ENCODE assay signal across 16 mouse cellular contexts in the genomic region with DNA sequence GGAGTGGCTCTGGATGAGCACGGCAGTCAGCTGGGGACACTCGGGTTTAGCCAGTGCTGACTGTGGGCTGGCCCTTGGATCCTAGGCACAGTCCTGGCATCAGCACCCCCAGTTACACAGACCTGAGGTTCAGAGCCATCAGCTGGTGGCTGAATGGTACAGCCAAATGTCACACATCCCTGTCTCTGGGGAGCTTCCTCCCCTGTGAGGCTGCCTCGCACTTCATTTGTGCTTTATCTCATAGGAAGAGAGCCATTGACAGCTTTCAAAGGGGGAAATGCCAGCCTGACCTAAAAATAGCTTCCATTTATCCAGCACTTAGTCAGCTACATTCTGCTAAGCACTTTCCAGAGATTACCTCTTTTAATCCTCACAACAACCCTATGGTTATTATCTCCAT. TPM values are rescaled to one million over a fixed set of nuclear protein-coding genes. Genes with fewer than 3 reads are reported as not detected.
DNase-seq lines count a peak whose midpoint lies in the region; ATAC-seq lines count a peak whose summit lies in the region.
"Had no signal": no experiment of that assay in that cellular context is flagged by ENCODE, and none has a peak within 500 bp of the region (broad histone marks: within the 10 kb centered on the region; RNA-seq: fewer than 3 reads in every experiment).

No protein-coding gene starts in this region.

- no peak overlapping the region for H3K9ac ChIP-seq in heart, embryonic 16.5 days (ENCODE audit: low read length)

- 0 out of 2 replicates have a peak, but pooled peaks have one; percentile 23 for ATAC-seq in common myeloid progenitor, adult 5-6 weeks (replicated peaks; ENCODE audit: low read depth, poor library complexity, severe bottlenecking)
- ATAC-seq in heart, embryonic 16.5 days (replicated peaks; ENCODE audit: extremely low read depth, insufficient read depth, low FRiP score): peak; percentile 43
- no peak for ATAC-seq in monocyte, adult 5-6 weeks (replicated peaks; ENCODE audit: insufficient number of reproducible peaks, low FRiP score, low TSS enrichment, poor library complexity, severe bottlenecking)

- peak overlapping the region; percentile 52 for H3K27ac ChIP-seq in heart, embryonic 16.5 days (ENCODE audit: low read length)

- no peaks in the 10 kb centered on the region for H3K36me3 ChIP-seq in heart, embryonic 16.5 days (ENCODE audit: control insufficient read depth, insufficient read depth)

- WGBS in heart, embryonic 16.5 days: 19% methylated on average over 3 of the region's 3 CpGs

- H3K9me3 ChIP-seq in heart, embryonic 16.5 days (replicated peaks; ENCODE audit: control insufficient read depth, low read length): no peaks in the 10 kb centered on the region

- peaks cover 24% of the 10 kb centered on the region for H3K4me1 ChIP-seq in heart, embryonic 16.5 days (ENCODE audit: control insufficient read depth, insufficient read depth, low read length)

- no peak overlapping the region for H3K4me2 ChIP-seq in heart, embryonic 16.5 days (ENCODE audit: low read depth, low read length)

- no peak overlapping the region for H3K4me3 ChIP-seq in heart, embryonic 16.5 days (ENCODE audit: low read length)

- peak; percentile 23 for DNase-seq in embryo, embryonic 10 days (ENCODE audit: low spot score)
- no peak for DNase-seq in embryo, embryonic 9.5 days (ENCODE audit: extremely low spot score)
- DNase-seq in layer of hippocampus, adult 9-11 months: peak; percentile 56
- DNase-seq in layer of hippocampus, postnatal 36 days: no peak
- DNase-seq in adrenal gland, adult (ENCODE audit: inconsistent age in 2 of 2, low spot score in 1 of 2): no peak
- DNase-seq: cerebellum, adult 9-11 months; kidney, adult 18-20 months; lung, postnatal 14 days; right cerebral cortex, postnatal 14 days had no signal

- H3K27me3 ChIP-seq in heart, embryonic 16.5 days (ENCODE audit: control insufficient read depth, insufficient read depth, low read length): no peaks in the 10 kb centered on the region

RNA-seq across cellular contexts. Expression of gene Mybphl, which starts 1.1 kb away (rescaled TPM):
- total RNA-seq in layer of hippocampus, postnatal 36 days (2021): 1 to 10 TPM; 1.8 to 1.9 TPM
- total RNA-seq in common myeloid progenitor, adult 5-6 weeks (2017): not detected in 2 replicates
- polyA plus RNA-seq in heart, embryonic 16.5 days (2015; fragmentation: Nextera tagmentation; extraction: Ambion mirVana): 47.6 and 84.1 TPM in 2 replicates
- total RNA-seq in monocyte, adult 5-6 weeks (2017): not detected in 3 replicates
- total RNA-seq: gastrocnemius, adult 8-10 months had no signal
- polyA plus RNA-seq: embryonic facial prominence, embryonic 14.5 days; limb, embryonic 14.5 days; stomach, embryonic 16.5 days had no signal

RNA-seq across cellular contexts. Expression of gene Psrc1, which starts 20.0 kb away (rescaled TPM):
- 10 to 100 TPM; 18.4 TPM for total RNA-seq in layer of hippocampus, postnatal 36 days (2021)
- 29.3 and 31.6 TPM in 2 replicates for total RNA-seq in common myeloid progenitor, adult 5-6 weeks (2017)
- polyA plus RNA-seq in heart, embryonic 16.5 days (2015; fragmentation: Nextera tagmentation; extraction: Ambion mirVana): 21.9 and 23.0 TPM in 2 replicates
- total RNA-seq in monocyte, adult 5-6 weeks (2017): 0.68 to 1.4 TPM (median 0.86 TPM) in 3 replicates
- total RNA-seq: gastrocnemius, adult 8-10 months had no signal

RNA-seq across cellular contexts. Expression of gene Celsr2, which starts 51.7 kb away (rescaled TPM):
- total RNA-seq in layer of hippocampus, postnatal 36 days (2021): 100 to 1,000 TPM; 178 to 190 TPM
- 0.24 and 2.7 TPM in 2 replicates for total RNA-seq in common myeloid progenitor, adult 5-6 weeks (2017)
- 2.7 and 3.9 TPM in 2 replicates for polyA plus RNA-seq in heart, embryonic 16.5 days (2015; fragmentation: Nextera tagmentation; extraction: Ambion mirVana)
- 0.11 to 1.8 TPM (median 0.19 TPM) in 3 replicates for total RNA-seq in monocyte, adult 5-6 weeks (2017)

Comparison
In these comparisons a context has a peak if more than half of its experiments do, and no peak if none do; other contexts are left out.
1. DNase-seq: peak in embryo, embryonic 10 days (single experiment) and layer of hippocampus, adult 9-11 months (single experiment); none in embryo, embryonic 9.5 days (single experiment), layer of hippocampus, postnatal 36 days (0 of 2) and adrenal gland, adult (0 of 2).
2. RNA of gene Celsr2, which starts 51.7 kb away (total RNA-seq): 178 to 190 TPM in layer of hippocampus, postnatal 36 days; 0.24 to 2.7 TPM in common myeloid progenitor, adult 5-6 weeks and 0.11 to 1.8 TPM in monocyte, adult 5-6 weeks; every median in the first group is over 10 times any median in the second.